Mouse (Mus musculus) brain, embryonic 14.5 days (tissue): ENCODE results near the gene Slit3.

ENCODE experiments used
- CTCF ChIP-seq: fragments of 200-500 bp; IDR thresholded peaks from 2 replicates; pipeline ENCODE4 v1.5.1; 2012; ENCODE audit warnings: inconsistent platforms, mild to moderate bottlenecking, moderate library complexity, borderline replicate concordance; ENCODE audit not compliant: insufficient read depth, insufficient read length; ENCODE audit errors: extremely low read depth
- POLR2A ChIP-seq: fragments of 200-500 bp; IDR thresholded peaks from 2 replicates; pipeline ENCODE4 v1.6.1; 2012; ENCODE audit warnings: mild to moderate bottlenecking, inconsistent platforms, borderline replicate concordance; ENCODE audit not compliant: poor library complexity, insufficient read depth, insufficient read length, severe bottlenecking; ENCODE audit errors: extremely low read depth

- TF ChIP-seq POLR2A = no peak
- TF ChIP-seq CTCF = no peak
Observed at GRCm38 (mm10) chr11:35282825-35283571, 162.0 kb downstream of the Slit3 start.
